Mouse (Mus musculus): ENCODE results near the gene Prkar1b.

DNA sequence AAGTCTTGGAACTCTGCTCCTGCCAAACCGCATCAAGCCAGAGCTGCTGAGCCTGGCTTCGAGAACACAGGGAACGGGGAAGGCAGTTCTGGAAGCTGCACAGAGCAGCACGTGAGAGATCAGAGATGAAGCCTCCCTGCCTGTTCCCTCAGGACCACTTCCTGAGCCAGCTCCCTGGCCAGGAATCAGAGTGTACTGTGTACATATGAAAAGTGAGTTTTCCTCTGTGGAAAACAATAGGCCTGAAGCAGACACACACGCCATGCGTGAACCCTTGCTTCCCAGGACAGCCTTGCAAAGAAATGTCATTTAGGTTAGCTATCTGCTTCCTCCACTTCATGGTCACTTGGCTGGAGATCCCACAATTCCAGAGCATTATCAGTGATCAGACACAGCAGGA is 48.0 kb downstream of the Prkar1b start:
- TF ChIP-seq CTCF (conservative IDR thresholded peaks at IDR 0.05; ENCODE audit: low read length) (no peak), NANOG (IDR thresholded peaks at IDR 0.05; ENCODE audit: borderline replicate concordance, low read length) (no peak), POU5F1 (IDR thresholded peaks at IDR 0.05; ENCODE audit: borderline replicate concordance, low read length) (no peak)
